Mouse (Mus musculus) liver, adult (tissue): ENCODE measurements around the gene Prex1.

Experiments used
- GATA4 ChIP-seq: IDR thresholded peaks from 2 replicates; pipeline ENCODE4 v1.6.1; 2014; ENCODE audit warnings: mild to moderate bottlenecking, low read length; ENCODE audit not compliant: insufficient replicate concordance

Gene Prex1

DNA sequence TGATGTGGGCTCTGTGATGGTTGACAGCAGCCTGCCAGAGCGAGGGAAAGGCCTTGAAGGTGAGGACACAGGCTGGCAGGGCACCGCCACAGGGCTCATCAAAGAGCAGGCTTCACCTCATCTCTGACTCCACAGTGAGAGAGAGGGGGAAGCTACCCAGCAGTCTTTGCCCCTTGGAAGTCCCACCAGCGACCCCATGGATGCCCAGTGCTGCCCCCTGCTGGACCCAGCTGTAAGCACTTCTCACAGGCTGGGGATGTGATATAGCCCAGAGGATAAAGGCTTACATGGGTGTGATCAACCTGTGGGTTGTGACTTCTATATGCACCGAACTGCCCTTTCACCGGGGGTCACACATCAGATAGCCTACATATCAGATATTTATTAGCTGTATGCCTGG lies 130.3 kb downstream of the Prex1 start:
- TF ChIP-seq GATA4 = no peak

DNA sequence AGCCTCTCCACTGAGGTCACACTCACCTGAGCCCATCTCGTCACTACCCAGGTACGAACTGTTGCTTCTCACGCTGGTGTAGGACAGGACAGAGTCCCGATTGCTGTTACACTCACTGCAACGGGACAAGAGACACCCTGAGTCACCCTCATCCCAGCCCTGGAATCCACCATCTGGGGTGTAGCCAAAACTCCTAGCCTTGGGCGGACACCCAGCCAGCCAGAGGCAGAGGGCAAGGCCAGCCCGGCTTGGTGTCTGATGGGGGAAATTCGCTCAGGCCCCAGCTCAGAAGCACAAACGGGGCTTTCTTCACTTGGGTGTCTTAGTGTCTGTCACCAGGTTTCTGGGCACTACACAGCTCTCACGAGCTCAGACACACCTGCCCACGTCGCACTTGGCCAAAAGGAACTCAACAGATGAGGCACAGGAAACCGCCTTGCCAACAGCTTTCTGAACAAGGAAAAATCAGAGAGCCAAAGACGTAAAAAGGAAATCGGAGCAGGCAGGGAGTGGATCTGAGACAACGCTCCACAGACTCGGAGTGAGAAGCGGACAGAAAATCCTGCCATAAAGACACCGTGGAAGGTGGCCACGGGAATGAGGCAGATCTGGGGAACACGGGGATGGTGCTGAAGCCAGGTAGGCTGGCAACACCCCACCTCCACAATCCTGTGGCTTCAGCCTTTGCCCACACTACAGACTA lies 131.6 kb downstream of the Prex1 start:
- no peak for TF ChIP-seq GATA4

DNA sequence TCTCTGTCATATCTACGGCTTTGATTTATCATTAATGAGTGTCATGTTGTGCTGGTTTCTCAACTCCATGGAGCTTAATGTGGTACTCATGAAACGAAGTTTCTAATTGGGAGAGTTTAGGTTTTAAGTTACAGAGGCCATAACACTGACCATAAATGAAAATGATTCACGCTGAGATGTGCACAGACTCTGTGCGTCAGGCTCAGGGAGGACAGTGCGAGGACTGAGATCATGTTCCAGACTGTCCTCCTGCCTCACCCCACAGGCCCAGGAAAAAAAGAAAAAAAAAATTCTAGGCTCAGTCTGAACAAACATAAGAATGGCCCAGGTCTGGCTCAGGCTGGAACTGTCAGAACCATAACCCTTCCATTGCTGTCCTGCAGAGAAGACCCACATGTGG lies 133.8 kb downstream of the Prex1 start:
- TF ChIP-seq GATA4 = no peak

DNA sequence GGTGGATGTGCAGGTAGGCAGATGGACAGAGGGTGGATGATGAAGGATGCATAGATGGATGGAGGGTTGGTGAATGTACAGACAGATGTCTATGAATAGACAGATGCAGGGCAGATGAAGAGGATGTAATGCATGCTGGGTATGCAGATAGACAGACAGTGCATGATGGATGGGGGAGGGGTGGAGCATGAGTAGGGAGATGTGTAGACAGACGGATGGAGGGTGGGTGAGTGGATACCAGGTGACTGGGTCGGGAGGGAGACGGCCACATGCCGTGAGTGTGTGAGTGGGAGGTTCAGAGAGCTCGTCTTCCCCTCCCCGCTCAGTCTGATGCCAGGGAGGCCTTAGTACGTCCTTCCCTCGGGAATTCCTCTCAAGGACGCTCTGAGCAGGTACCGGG lies 134.3 kb downstream of the Prex1 start:
- no peak for TF ChIP-seq GATA4

DNA sequence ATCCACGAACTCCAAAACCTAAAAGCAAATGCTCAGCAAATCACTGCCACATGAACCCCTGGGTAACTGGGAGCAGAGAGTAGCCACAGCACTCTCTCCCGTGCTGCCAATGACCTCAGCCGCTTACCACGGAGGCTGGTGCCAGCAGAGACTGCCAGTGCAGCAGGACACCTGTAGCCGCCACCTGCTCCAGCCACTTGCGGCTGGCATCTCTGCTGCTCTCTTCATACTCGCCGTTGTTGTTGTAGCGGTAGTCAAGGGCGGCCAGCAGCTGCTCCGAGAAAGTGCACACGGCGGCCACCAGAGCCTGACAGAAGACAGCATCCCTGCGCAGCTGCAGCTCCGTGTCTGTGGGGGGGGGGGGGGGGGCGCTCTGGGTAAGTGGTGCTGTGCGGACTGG lies 138.2 kb downstream of the Prex1 start:
- no peak for TF ChIP-seq GATA4

DNA sequence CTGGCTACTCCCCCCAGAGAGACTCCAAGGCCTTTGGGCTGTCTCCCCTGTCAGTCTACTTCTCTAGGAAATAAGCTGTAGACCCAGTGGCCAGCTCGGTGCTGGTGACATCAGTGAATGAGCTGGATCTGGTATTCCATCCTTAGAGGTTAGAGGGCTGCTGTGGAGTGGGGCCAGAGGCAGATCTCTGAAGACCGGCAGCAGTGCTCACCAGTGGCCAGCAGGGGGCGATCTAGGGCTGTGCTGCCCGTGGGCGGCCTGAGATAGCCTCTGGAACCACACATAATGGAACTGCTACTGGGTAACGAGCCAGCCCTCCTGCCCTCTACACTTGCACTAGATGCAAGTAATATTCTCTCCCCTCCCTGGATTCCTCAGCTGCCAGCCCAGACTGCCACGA lies 138.7 kb downstream of the Prex1 start:
- no peak for TF ChIP-seq GATA4

DNA sequence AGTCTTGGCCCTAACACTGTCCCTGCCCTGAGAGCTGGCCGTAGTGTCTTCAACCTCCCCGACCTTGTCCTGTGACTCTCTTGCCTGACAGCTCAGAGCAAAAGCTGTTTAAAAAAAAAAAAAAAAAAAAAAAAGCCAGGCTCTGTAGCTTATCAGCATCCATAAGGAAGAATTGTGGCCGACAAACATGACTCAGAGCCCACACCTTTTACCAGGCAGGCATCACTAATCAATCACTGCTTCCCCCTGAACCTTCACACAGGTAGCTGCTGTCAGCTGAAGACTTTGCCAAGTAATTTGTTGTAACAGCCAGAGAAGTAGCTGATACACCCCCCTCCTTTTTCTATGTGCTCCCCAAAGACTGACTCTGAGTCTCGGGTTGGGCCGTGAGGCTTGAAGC lies 140.0 kb downstream of the Prex1 start:
- no peak for TF ChIP-seq GATA4

DNA sequence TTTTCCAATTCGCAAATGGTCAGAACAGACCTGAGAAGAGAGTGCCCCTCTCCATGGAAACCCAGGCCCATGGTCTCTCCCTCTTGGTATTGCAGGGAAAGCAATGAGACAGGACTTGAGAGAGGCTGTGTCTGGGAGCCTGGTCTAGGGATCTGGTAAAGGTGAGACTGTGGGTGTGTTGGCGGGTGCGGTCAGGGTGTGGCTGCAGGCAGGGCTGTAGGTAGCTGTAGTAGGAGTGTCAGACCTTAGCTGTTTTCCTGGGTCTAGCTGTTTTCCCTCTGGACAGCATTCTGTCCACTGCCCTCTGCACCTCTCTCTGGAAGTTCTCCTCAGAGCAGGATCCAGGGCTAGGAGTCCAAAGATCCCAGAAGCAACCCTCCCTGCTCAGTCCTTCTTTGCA lies 141.3 kb downstream of the Prex1 start:
- TF ChIP-seq GATA4 = no peak

DNA sequence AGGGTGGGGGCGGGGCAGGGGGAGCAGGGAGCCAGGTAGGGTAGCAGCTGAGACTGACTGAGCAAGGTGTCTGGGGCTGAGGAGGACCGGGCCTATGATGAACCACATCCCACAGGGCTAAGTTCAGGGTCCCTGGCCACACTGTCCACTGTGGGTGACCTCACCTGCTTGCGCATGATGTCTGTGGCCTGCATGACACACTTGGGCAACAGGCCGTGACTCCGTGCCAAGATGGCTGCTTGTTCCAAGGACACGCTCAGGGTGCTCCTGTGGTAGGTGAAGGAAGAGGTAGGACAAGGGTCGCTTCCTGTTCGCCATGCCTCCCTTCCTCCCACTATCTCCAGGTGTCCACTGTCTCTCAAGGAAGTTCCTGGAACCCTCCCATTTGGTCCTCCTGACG lies 144.4 kb downstream of the Prex1 start:
- TF ChIP-seq GATA4 = no peak

DNA sequence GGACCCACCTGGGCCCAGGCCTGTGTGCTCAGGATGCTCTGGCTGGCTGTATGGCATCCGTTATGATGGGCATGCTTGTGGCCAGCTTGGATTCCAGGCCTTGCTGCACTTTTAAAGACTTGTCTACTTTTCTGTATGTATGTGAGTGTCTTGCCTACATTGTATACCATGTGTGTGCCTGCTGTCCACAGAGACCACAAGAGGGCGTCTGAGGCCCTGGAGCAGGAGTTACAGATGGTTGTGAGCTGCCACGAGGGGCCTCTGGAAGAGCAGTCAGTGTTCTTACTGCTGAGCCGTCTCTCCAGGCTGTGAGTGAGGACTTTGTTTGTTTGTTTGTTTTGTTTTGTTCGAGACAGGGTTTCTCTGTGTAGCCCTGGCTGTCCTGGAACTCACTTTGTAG lies 148.1 kb downstream of the Prex1 start:
- no peak for TF ChIP-seq GATA4

DNA sequence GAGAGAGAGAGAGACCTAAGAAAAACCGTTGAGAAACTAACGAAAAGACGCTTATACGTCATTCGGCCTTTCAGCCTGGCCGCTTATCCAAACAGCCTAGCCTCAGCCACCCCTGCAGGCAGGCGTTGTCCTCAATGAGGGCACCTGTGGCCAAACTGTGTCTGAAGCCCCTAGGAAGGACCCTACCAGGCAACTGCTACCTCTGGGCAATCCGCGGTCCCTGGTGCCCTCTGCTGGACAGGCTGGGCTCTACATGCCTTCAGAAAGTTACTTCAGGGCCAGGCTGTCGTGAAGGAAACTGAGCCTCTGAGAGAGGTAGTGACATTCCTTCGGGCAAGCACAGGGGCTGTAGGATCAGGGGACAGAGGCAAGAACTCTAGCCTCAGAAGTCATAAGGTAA lies 149.2 kb downstream of the Prex1 start:
- no peak for TF ChIP-seq GATA4

DNA sequence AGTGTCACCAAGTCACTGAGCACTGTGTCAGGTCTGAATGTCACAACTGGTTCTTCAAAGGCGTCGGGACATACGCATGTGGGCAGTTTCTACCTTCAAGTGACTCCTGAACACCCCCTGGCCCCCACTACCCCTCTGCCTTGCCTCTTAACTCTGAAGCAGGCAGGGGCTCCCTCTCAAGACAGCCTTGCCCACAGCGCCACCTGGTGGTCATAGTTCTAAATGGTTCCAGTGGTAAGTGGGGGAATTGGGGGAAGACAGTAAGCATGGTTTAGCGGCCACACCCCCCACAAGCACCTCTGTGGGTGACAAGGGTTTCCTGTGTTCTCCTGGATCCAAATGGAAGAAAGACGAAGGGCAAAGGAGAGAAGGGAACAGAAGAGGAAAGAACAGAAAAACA lies 149.7 kb downstream of the Prex1 start:
- no peak for TF ChIP-seq GATA4

DNA sequence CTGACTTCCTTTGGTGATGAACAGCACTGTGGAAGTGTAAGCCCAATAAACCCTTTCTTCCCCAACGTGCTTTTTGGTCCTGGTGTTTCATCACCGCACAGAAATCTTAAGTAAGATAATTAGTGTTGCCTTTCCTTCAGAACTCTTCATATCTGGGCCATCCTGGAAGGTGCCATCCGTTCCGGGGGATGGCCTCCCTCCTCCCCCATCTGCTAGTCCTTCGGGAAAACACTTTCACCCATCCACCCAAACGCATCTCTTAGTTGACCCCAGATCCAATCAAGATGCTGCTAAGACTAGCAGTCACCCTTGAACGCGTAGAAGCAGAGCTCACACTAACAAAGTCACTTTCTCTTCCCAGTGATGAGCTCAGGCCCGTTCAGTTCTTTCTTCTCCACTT lies 150.6 kb downstream of the Prex1 start:
- TF ChIP-seq GATA4 = no peak

DNA sequence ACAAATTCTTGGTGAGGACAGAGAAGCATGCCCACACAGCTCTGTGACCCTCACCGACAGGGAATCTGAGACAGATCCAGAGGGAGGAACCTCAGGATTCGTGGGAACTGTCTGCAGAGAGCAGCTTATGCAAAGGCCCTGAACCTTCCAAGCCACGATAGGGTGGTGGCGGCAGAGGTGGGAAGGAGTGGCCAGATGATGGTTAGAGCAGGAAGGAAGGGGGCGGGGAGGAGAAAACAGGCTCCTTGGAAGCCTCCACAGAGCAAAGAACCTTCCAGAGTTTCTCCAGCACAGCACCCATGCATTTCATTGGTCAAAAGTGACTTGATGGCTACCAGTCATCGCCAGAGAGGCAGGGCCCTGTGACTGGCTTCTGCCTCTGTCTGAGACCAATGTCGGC lies 151.9 kb downstream of the Prex1 start:
- no peak for TF ChIP-seq GATA4

DNA sequence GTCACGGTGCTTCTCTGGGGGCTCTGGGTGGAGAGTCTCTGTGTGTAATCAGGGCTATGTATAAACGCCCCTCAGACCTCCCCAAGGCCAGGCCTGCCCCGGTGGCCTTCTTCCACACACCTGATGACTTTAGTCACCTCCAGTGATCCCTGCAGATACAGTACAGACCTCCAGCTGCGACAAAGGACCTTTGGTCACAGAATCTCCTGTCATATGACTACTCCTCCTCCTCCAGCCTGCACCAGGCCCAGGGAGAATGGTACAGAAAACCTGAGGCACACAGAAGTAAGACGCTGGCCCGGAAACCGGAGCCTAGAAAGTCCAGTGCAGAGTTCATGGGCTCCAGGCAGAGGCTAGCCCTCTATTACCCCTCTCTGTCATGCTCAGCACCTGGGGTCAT lies 152.8 kb downstream of the Prex1 start:
- no peak for TF ChIP-seq GATA4

DNA sequence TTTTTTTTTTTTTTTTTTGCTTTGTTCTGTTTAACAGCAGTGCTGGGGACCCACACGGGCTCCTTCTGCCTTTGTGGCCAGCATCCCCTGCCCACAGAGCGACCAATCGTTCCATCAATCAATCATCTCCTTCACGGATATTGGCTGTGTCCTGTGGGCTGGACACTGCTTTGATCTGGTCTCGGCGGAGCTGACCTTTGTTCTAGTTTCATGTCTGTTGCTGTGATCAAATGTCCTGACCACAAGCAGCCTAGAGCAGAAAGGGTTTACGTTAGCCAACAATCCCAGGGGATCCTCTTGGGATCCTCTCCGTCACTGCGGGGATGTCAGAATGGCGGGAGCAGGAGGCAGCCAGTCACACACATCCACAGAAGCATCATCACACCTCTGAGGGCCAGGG lies 154.1 kb downstream of the Prex1 start:
- no peak for TF ChIP-seq GATA4

DNA sequence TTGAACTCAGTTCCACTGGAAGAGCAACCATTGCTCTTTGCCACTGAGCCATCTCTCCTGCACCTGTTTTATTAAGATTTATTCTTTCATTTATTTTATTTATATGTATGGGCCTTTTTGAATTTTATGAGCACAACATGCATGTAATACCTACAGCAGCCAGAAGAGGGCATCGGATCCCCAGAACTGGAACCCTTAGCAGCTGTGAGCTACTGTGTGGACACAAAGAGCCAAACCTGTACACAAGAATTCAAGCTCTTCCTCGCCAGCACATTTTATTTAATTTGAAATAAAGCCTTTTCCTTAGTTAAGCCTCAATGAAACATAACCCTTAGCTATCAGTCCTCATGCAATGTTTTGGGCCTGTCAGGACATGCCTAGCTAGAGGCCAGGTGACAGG lies 158.1 kb downstream of the Prex1 start:
- TF ChIP-seq GATA4 = no peak

DNA sequence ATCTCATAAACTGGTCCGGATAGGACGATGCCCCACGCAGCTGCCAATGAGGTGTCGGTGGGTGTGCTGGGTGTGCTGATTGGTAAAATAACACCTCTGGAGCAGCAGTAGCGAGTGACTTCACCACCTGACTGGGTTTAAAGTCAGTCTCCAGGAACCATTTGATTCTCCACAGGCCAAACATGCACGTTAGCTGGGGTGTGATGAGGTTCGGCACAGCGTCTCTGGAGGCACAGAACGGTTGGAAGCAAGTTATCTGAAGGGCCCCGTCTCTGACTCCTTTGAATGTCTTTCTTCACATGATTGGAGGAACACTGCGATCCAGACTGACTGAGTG lies 159.5 kb downstream of the Prex1 start:
- TF ChIP-seq GATA4 = no peak
